Mouse (Mus musculus): ENCODE data around the gene Gm17359.
"Not testable (repeated sequence)": the region's sequence is repeated elsewhere in the genome, so short reads cannot be mapped to it uniquely, and the experiment has no call there.

The Gm17359 gene

DNA sequence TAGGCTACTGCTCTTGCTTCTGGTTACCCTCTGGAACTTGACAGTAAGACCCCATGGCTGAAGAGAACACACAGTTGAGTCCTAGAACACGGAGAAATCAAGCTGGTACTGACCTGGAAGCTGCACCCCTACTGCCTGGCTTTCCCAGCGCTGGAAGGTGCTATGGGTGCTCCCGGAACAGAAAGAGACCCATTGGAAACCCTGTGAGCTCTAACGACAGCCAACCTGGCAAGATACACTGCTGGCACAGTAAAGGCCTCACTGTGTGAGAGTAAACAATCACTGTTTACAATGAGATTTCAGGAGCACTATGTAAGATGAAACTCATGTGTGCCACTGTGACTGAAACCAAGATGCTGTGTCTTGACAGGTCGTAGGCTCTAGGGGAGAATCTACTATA lies 78.6 kb downstream of the Gm17359 start:
- in situ Hi-C loops (cut with MboI, MseI) = no loop called here

DNA sequence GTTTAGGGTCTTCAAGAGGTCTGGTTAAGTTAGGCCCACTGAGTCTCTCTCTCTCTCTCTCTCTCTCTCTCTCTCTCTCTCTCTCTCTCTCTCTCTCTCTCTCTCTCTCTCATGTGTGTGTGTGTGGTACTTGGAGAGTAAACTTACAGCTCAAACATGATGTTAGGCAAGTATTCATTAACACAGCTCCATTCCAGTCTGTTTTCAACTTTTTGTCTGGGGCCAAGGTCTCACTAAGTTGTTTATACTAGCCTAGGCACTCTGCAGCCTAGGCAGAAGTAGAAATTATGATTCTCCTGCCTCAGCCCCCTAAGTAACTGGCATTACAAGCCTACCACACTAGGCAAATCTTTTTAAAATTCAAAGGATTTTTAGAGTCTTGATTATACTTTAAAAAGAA lies 79.5 kb downstream of the Gm17359 start:
- in situ Hi-C loops (cut with MboI, MseI) = no loop called here

DNA sequence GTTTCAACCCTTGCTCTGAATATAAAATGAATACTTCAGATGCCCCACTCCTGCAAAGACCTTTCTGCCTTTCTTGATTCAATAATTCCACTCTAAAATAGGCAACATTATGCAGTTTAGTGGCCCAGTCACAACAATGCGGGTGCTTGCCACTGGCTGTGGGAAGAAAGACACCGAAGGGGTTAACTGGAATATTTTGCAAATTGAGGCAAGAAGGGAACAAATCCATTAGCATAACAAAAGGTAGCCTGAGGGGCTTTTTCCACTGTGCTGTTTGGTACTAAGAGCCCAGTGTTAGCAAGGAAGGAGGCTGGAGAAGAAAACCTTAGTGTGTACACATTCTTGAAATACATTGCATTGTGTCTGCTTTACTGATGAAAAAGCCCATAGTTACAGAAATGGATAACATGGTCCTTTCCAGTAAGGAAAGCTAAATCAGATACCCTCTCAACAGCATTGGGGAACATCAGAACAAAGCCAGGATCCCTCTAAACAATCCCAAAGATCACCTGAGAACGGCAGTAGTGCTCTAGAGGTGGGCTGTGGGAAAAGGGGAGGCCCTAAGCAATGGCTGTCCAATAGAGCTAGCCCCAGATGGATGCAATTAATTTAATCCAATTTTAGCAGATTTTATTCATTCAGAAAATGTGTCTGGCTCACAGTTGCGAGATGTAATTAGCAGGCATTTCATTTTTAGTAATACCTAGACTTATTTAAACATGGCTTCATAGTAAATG lies 80.7 kb downstream of the Gm17359 start:
- in situ Hi-C loops (cut with MboI, MseI) = no loop called here

DNA sequence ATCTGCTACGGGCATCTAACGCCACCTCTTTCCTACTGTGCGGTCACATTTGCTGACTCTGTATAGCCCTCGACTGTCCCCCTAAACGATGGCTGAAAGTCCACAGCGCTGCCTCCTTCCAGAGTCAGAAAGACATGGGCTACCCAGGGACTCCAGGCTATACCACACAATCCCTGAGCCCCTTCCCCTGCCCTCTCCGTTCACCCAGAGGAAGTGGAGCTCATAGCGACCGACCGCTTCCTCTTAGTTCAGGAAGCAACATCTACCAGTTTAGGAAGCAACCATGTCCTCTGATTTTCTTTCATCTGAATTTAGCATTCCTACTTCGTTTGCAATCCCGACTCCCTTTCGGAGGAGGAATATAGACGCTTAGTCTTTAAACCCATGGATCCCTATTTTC lies 82.5 kb downstream of the Gm17359 start:
- in situ Hi-C loops (cut with MboI, MseI) = no loop called here

DNA sequence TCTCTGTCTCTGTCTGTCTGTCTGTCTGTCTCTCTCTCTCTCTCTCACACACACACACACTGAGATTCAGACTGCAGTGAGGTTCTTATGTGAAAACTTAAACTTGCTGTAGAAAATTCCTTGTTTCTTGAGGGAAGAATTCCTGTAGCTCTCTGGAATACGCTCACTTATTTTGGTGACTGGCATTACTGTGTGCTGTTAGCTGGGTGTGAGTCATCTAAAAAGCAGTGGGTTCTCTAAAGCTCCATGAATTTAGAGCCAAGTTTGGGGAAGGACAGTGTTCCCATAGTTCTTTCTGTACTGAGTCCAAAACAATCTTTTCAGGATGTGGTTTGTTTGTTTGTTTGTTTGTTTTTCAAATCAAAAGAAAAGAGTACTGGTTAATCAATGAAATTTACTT lies 89.0 kb downstream of the Gm17359 start:
- in situ Hi-C loops (cut with MboI, MseI) = no loop called here

DNA sequence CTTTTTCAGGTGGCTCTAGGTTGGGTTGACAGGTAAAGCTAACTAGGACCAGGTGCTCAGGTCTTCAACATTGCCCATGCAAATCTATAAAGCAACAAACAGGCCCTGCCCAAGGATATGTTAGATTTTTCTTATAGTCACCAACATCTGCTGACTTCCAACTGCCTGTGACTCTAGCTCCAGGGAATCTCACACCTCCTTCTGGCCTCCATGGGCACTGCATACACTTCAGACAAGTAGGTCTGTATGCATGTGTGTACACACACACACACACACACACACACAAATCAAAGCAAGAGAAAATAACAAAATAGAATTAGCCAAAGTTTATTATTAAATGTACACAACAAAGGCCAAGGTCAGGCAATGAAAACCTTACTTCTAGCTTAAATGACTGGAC lies 97.1 kb downstream of the Gm17359 start:
- in situ Hi-C loops (cut with MboI, MseI) = no loop called here

DNA sequence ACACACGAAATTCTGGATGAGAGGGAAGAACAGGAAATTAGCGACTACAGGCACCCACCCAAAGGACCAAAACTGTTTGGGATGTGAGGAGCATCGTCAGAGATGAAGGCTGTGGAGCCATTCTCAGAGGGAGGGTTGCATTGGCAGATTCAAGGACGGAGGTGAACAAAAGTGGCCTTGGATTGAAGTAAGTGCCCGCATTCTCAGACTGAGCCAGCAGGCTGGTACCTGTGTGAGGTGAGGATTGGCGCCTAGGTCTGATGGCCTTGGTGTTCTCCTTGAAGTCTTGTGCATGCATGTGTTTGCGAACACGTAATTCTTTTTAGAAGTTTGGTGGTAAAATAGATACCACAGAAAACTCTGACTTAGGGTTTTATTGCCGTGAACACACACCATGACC lies 98.0 kb downstream of the Gm17359 start:
- in situ Hi-C loops (cut with MboI, MseI) = no loop called here

DNA sequence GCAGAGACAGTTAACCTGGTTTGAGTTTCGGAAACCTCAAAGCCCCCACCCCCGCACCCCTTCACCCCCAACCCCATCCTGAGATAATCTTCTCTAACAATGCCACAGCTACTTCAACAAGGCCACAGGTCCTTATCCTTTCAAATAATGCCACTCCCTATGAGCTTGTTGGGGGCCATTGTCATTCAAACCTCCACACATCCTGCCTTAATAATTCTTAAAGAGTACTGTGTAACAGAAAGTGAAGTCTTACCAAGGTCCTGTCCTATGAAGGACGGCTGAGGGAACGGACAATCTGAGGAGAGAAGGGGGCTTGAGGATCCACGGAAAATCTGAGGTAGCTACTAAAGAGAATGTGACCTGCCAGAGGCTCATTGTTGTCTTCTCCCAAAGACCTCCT lies 98.5 kb downstream of the Gm17359 start:
- in situ Hi-C loops (cut with MboI, MseI) = no loop called here

DNA sequence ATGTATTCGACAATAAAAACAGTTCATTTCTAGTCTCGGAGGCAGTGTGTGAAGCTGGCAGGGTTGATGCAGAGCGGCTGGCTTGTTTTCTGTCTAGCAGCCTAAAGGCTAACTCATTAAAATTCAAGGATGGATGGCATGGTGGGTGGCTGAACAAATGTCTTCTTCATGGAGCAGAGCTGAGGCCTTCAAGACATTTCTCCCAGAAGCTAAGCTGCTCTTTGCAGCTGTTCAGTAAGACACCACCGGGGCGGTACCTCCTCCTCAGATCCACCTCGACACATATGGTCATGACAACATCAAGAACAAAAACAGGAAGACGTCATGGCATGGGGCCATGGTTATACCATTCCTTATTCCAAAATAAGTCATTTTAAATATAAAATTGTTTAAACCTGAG lies 99.7 kb downstream of the Gm17359 start:
- in situ Hi-C loops (cut with MboI, MseI) = no loop called here

DNA sequence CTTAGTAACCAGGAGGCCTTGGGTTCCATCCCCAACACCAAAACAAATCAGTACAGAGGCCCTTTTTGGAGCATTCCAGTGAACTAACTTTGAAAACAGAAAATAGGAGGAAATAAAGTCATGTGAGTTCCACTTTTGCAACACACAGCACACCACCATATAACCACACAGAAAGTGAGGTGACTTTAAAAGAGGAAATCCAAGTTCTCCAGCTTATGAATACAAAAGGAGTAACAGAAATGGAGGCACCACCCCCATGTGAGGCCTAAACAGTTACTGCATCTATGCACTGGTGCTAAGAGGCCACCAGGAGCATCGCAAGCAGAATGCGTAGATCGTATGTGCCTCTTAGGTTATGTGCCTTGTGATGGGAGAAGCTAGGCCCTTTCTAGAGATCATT lies 101.8 kb downstream of the Gm17359 start:
- in situ Hi-C loops (cut with MboI, MseI) = no loop called here

DNA sequence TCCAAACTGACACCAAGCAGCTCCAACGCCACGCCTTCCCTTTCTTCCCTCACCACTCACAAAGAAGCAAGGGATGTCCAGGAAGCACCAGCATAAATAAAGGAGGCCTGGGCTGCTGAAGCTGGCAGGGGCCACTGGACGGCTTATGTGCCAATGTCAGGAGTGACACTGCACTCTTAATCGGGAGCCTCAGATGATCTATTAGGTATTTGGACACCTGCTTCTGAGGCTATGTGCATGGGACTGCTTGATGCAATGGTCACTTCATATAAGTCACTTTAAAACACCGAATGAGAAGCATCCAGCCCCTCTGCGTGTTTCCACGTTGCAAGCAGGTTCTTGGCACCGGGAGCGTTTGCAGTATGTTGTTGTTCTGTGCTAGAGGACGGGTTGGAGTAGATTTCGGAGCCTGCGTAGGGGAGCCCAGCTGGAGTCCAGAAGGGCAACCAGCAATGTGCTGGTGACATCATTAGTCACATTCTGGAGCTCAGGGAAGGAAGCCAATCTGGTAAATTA lies 104.6 kb downstream of the Gm17359 start:
- in situ Hi-C loops (cut with MboI, MseI) = no loop called here

DNA sequence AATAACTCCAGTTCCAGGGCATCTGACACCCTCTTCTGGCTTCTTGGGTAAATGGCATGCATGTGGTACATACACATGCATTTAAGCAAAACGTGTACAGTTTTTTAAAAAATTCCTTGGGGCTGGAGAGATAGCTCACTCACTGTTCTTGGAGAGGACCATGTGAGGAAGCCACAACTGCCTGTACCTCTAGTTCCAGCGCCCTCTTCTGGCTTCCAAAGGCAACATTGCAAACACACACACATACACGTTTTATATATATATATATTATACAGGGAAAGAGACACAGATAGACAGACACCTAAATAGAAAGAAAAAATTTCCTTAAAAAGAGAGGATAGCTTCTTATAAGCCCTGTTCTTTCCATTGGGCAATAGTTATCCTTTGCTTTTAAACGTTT lies 107.4 kb downstream of the Gm17359 start:
- in situ Hi-C loops (cut with MboI, MseI) = no loop called here

DNA sequence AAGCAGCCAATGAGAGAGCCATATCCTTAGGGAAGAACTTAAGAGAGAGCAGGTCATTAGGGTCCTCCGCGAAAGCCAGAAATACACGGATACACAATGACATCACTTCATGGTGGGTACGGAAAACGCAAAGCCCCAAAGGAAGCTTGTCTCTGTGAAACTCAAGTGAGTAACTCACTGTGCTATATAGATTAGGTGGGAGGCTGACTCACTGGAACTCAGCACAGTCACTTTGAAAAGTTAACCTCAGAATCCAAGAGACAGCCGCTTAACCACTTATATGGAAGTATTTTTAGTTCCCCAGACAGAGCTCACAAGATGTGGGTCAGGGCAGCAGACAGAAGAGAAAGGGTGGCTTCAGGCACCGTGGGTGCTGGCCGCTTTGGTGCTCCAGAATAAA lies 108.6 kb downstream of the Gm17359 start:
- in situ Hi-C loops (cut with MboI, MseI) = no loop called here

DNA sequence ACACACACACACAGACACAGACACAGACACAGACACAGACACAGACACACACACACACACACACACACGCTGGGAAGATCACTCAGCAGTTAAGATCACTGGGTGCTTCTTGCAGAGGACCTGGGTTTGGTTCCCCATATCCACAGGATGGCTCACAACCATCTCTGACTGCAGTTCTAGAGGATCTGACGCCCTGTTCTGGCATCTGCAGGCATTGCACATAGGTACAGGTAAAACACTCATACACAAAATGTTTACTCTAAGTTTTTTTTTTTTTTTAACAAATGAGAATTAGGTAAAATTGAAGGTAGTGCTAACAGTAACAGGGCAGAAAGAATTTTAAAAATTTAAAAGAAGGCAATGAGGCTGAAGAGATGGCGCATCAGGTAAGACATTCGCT lies 109.7 kb downstream of the Gm17359 start:
- in situ Hi-C loops (cut with MboI, MseI) = no loop called here

DNA sequence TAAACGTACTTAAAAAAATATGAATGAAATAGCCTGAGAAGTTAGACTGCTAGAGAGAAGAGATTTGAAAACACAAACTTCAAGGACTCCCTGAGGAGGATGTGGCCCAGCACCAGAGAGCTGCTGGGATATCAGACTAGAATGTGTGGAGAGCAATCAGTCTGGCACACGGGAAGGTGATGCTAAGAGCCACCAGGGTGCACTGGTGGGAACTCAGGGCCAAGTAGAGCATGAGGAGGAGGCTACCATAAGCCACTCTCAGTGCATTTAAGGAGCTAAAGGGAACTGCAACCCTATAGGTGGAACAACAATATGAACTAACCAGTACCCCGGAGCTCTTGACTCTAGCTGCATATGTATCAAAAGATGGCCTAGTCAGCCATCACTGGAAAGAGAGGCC lies 110.2 kb downstream of the Gm17359 start:
- in situ Hi-C loops (cut with MboI, MseI) = not testable (repeated sequence)

DNA sequence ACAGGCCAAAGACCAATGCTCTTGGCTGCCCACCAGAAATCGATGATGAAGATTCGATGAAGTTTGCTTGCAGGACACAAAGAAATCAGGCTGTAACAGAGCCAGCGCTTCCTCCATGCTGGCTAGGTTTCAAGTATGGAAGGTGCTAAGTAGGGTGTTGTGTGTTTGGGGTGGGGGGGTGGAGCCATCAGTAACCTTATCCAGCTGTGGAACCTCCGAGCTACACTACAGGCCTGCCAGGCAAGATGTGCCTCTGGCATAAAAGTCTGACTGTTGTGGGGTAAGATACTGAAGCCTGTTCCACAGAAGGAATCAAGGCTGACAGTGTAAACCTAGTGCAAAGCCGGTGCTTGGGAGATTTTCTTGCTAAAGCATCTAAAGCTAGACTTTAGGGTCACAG lies 112.0 kb downstream of the Gm17359 start:
- in situ Hi-C loops (cut with MboI, MseI) = no loop called here

DNA sequence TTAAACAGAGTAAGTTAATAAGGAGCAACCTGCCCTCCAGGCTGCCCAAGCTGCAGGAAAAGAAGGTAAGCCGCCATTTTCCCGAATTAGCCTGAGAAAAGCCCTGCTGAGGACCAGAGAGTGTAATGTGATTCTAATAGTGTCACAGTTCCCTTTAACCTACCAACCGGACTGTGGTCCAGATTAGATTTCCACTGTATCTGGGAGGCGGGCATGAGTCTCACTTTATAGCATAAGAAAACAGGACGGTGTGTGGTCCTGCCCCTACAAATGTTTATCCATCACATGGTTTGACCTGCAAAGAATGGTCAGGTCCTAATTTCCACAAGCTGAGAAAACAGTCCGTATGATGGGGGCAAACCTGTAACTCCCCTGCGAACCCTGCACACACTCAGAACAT lies 112.9 kb downstream of the Gm17359 start:
- in situ Hi-C loops (cut with MboI, MseI) = no loop called here

DNA sequence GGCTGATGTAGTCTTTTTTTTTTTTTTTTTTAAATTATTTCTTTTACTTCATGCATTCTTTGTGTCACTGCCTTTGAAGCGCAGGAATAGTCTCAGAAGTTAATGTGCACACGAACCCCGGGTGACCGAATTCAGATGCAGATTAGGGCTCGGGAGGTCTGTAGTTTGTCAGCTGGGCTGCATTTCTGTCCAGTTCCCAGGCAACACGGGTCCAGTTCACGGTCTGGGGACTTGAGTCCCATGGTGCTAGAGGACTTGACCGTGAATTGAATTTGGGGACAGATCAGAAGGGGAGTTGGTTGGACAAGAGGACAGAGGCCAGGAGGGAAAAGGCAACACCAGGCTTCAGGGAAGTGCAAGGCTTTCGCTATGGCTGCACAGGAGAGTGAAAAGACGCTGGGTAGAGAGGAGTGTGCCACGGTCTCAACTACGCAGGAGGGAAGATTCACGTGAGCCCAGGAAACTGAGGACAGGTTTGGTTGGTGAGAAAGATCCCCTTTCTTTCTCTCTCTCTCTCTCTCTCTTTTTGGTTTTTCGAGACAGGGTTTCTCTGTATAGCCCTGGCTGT lies 116.3 kb downstream of the Gm17359 start:
- in situ Hi-C loops (cut with MboI, MseI) = loop anchor here (10.0 kb wide), 1 partner anchor 228 kb away; no protein-coding TSS in a partner anchor

DNA sequence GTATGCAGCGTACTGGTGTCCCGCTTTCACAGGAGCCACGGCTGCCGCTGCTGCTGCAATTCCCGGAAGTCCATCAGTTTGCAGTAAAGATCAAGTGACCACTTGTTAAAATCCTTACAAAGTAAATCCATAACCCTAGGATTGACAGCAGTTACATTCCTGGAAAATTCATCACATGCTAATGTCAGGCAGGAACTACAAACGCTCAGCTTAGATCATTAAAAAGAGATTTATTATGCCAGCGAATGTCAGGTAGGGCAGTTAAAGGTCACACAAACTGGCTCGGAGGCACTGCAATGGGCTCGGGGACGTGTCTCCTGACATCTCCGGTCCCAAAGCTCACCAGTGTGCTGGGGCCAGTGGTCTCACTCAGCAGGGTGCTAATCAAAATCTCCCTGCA lies 119.3 kb downstream of the Gm17359 start:
- in situ Hi-C loops (cut with MboI, MseI) = loop anchor here (10.0 kb wide), 1 partner anchor 231 kb away; no protein-coding TSS in a partner anchor

DNA sequence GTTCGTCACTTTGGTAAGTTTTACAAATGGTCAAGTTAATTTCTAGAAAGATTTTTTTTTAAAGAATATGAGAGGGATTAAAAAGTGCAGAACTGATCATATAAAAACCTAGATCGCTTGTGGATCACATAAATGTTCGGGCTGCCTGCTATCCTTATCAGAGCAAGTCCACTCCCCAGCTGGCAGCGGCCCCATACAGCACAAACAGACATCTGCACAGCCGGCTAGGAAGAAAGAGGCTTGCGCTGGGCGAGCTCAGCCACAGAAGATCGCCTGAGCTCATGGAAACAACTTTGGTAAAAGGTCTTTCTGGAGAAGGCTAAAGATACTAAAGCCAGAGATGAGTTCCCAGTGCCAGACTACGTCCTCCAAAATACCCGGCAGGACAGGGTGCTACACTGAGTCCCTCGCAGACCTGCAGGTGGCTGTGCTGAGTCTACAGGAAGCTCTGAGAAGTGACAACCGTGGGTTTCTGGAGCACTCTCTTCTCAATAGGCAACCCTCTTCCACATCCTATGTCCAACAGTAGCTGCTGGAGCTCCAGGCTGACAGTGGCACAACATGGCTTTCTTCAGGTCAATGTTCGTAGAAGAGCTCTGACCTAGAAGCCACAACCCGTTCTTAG lies 122.3 kb downstream of the Gm17359 start:
- in situ Hi-C loops (cut with MboI, MseI) = loop anchor here (10.0 kb wide), 1 partner anchor 234 kb away; no protein-coding TSS in a partner anchor

DNA sequence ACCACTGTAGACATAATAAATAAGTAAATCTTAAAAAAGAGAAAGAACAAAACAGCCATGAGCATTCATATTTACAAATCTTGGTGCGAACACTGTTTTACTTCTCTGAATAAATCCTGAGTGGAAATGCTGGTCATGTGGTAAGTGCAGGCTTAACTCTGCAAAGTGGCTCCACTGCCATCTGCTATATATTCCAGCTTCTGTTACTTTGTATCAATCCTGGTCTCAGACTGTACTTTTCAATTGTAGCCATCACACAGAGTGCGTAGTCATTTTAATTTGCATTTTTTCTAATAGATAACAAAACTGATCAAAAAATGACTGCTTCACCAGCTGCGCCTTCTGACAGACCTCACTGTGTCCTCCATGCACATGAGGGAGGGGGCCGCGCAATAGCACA lies 133.0 kb downstream of the Gm17359 start:
- in situ Hi-C loops (cut with MboI, MseI) = loop anchor here (5.0 kb wide), 1 partner anchor 267 kb away; no protein-coding TSS in a partner anchor

DNA sequence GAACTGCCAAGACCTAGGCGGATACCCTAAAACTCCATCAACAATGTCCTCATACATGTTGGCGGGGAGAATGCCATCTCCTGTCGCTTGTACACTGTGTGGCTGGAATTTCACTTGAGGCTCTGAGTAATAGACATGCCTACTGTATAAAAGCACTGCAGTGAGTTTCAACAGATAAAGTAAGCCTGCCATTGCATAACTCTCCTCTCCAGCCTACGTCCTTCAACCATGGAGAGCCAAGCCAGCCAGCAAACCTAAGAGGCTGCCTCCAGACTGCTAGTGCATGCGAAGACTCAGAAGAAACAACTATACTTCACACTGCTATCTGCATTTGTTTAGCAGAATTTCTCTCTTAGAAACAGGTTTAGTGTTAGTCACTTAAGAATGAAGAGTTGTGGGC lies 135.9 kb downstream of the Gm17359 start:
- in situ Hi-C loops (cut with MboI, MseI) = no loop called here

DNA sequence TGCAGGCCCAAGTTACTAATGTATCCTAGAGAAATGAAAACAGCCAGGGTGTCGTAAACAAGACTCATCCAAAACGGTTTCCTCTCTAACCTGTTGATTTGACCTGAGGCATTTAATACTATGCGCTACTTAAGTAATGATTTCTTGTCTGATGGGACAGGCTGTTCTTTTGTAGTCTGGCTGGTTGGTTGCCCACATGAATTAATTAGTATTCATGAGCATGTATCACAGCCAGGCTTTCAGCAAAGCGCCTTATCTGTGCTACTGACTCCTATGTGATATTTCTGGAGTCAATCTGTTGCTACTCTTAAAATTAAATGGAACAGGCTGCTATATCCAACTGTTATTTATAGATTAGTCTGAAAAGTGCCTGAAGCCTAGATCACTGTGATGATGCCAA lies 138.4 kb downstream of the Gm17359 start:
- in situ Hi-C loops (cut with MboI, MseI) = no loop called here
